Mouse (Mus musculus) thymus, adult 2 months (tissue): ENCODE measurements around the gene Ankrd9. TPM values are rescaled to one million over a fixed set of nuclear protein-coding genes. Genes with fewer than 3 reads are reported as not detected.

Experiments used
- DNase-seq: peaks from one replicate; pipeline ENCODE4 v3.0.0; 2021
- H3K27ac ChIP-seq: fragments of 200-500 bp; 2 replicates; pipeline ENCODE4 v1.5.1; 2012; ENCODE audit warnings: low read length, control low read depth; ENCODE audit not compliant: control insufficient read depth, insufficient read depth
- H3K27me3 ChIP-seq: fragments of 200-500 bp; 2 replicates; pipeline ENCODE4 v1.6.1; 2012; ENCODE audit warnings: mild to moderate bottlenecking, low read length, moderate library complexity, mixed read lengths; ENCODE audit not compliant: control insufficient read depth, insufficient read depth
- H3K36me3 ChIP-seq: fragments of 200-500 bp; 2 replicates; pipeline ENCODE4 v1.6.1; 2012; ENCODE audit warnings: mild to moderate bottlenecking, low read length, moderate library complexity; ENCODE audit not compliant: control insufficient read depth, insufficient read depth
- H3K4me1 ChIP-seq: fragments of 200-500 bp; replicated peaks from 2 replicates; pipeline ENCODE4 v1.6.1; 2012; ENCODE audit warnings: low read length; ENCODE audit not compliant: control insufficient read depth, insufficient read depth
- H3K4me3 ChIP-seq: fragments of 200-500 bp; 2 replicates; pipeline ENCODE4 v1.5.1; 2012; ENCODE audit warnings: mild to moderate bottlenecking, low read length, control low read depth, moderate library complexity; ENCODE audit not compliant: control insufficient read depth, insufficient read depth
- CTCF ChIP-seq: fragments of 200-500 bp; IDR thresholded peaks from 2 replicates; pipeline ENCODE4 v1.5.1; 2012; ENCODE audit warnings: mild to moderate bottlenecking, control low read depth, low read length, moderate library complexity, borderline replicate concordance; ENCODE audit not compliant: control insufficient read depth, poor library complexity, insufficient read depth; ENCODE audit errors: extremely low read depth
- POLR2A ChIP-seq: fragments of 200-500 bp; IDR thresholded peaks from 2 replicates; pipeline ENCODE4 v1.6.1; 2012; ENCODE audit warnings: mild to moderate bottlenecking, low read length, control low read depth, moderate library complexity; ENCODE audit not compliant: control insufficient read depth, poor library complexity, insufficient read depth; ENCODE audit errors: extremely low read depth
- WGBS: fragments of 180-500 bp; shearing (Covaris S2); methylation state at CpG from one replicate; pipeline ENCODE4 v1.1.7; 2018; 5-methylcytosine and 5-hydroxymethylcytosine counted together
- polyA plus RNA-seq: library from polyadenylated mRNA; depleted of rRNA; stranded (reverse); fragments of >200 nt; gene quantifications from 2 replicates; pipeline ENCODE4 v1.2.3, GENCODE M21; 2012; rRNA removed

Gene Ankrd9
- polyA plus RNA-seq, 1 experiment, result 32.6 TPM

DNA sequence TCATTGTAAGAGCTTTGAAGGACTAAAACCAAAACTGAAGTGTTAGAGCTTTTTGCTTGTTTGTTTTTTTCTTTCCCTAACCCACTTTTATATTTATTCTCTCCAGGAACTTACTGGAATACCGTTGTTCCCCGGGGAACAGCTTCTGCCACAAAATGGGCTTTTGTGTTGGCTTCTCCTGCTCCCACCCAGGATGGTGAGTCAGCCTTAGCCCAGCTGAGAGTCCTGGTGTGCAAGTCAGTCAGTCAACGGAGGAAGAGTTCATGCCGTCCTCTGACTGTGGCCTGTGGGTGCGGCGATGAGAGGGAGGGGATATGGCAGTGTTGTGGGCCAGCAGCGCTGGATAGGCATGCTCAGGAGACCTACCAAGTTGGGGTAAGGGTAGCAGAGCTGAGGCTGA lies 32.6 kb downstream of the Ankrd9 start:
- Histone ChIP-seq H3K4me3 (no peak overlapping the region), H3K36me3 (no peaks in the 10 kb centered on the region; the same call in 1 of the 2 replicates), H3K4me1 (no peaks in the 10 kb centered on the region), H3K27me3 (no peaks in the 10 kb centered on the region), H3K27ac (no peak overlapping the region)
- DNase-seq, result no peak
- no peak for TF ChIP-seq POLR2A
- no peak for TF ChIP-seq CTCF
- 93% methylated on average over 7 of the region's 7 CpGs for WGBS

DNA sequence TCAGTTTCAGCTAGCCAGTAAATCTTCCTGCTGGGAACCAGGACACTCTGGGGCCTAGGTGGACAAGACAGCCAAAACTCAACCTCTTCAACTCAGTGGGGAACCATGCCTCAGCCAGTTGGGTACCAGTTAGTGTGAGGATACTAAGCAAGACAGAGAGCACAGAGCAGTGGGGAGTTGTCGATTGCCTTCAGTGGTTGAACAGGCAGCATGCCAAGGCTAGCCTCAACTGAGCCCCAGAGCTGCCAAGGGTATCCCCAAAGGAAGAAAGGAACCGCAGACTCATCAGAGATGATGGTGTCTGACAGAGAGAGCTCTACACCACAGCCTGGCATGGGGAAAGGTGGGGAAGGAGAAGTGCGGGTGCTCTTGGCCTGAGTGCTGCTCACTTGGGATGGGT lies 38.0 kb downstream of the Ankrd9 start:
- TF ChIP-seq POLR2A (no peak), CTCF (no peak)
- no peaks in the 10 kb centered on the region for H3K27me3 ChIP-seq
- no peak overlapping the region for H3K27ac ChIP-seq
- no peaks in the 10 kb centered on the region for H3K4me1 ChIP-seq
- no peak for DNase-seq
- no peaks in the 10 kb centered on the region for H3K36me3 ChIP-seq
- 83% methylated on average over 3 of the region's 3 CpGs for WGBS
- H3K4me3 ChIP-seq, result no peak overlapping the region

DNA sequence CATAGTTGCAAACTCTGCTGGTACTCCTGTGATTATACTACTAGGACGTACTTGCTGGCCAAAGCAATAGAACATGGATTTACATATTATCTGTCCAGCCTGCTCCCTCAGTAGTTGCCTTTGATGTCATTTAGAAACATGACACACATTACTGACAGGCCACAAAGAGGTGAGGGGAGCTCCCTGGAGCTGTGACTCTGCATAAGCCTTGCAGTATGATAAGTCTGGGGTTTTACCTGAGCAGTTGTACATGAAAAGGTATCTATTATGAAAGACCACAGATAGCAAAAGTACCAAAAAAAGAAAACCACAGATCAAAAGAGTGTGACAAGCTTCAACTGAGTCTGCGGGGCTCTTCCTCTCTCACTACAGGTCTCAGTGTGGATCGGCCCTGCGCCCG lies 39.5 kb downstream of the Ankrd9 start:
- TF ChIP-seq POLR2A (no peak), CTCF (no peak)
- no peaks in the 10 kb centered on the region for H3K27me3 ChIP-seq
- no peak overlapping the region for H3K4me3 ChIP-seq
- no peaks in the 10 kb centered on the region for H3K4me1 ChIP-seq
- 97% methylated on average over 5 of the region's 5 CpGs for WGBS
- DNase-seq, result no peak
- no peaks in the 10 kb centered on the region for H3K36me3 ChIP-seq
- no peak overlapping the region for H3K27ac ChIP-seq

DNA sequence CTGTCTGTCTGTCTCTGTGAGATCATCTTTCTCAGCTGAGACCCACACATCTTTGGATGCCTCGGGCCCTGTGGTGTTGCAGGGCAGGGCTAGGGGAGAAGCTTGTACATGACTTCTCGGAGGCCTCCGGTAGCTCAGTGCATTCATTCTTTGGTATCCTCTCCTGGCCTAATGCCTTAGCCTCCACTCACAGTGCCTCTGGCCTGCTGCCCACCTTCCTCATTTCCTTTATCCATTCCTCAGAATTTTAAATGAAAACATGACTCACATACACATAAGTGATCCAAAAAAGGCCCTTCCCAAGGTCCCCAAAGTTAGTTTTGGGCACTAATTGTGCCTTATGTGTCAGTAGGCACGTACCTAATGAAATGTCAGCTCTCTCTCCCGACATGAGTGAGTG lies 41.3 kb downstream of the Ankrd9 start:
- Histone ChIP-seq H3K36me3 (no peaks in the 10 kb centered on the region), H3K27me3 (no peaks in the 10 kb centered on the region), H3K4me1 (no peaks in the 10 kb centered on the region), H3K4me3 (no peak overlapping the region), H3K27ac (no peak overlapping the region)
- 90% methylated on average over 5 of the region's 5 CpGs for WGBS
- TF ChIP-seq CTCF (no peak), POLR2A (no peak)
- no peak for DNase-seq

DNA sequence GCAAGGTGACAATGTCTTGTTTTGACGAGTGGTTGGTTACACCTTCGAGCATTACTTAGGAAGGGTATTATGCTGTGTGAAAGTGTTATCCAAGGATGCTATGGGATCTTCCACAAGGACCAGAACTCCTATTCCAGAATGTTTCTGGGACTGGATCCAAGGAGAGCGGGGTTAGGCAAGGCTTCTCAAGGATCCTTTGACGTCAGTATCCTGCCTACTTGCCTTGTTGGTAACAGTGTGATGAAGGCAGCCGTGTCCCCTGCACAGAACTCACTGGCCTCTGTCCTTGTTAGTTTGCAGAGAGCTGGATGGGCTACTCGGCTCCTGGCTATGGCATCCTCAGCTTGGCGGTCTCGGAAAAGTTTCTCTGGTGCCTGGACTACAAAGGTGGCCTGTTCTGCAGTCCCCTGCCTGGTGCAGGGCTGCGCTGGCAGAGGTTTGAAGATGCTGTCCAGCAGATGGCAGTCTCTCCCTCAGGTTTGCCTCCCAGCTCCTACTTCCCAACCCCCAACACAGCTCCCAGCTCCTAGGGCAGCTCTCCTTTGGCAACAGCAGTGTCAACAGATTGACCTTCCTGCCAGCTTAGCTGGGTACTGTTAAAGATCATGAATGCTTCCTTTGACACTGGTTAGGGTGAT lies 42.7 kb downstream of the Ankrd9 start:
- no peaks in the 10 kb centered on the region for H3K4me1 ChIP-seq
- peak; percentile 60 for DNase-seq
- WGBS, result 88% methylated on average over 9 of the region's 9 CpGs
- TF ChIP-seq POLR2A (no peak), CTCF (peak; percentile 81)
- H3K27me3 ChIP-seq, result no peaks in the 10 kb centered on the region
- no peak overlapping the region for H3K4me3 ChIP-seq
- no peak overlapping the region for H3K27ac ChIP-seq
- no peaks in the 10 kb centered on the region for H3K36me3 ChIP-seq

DNA sequence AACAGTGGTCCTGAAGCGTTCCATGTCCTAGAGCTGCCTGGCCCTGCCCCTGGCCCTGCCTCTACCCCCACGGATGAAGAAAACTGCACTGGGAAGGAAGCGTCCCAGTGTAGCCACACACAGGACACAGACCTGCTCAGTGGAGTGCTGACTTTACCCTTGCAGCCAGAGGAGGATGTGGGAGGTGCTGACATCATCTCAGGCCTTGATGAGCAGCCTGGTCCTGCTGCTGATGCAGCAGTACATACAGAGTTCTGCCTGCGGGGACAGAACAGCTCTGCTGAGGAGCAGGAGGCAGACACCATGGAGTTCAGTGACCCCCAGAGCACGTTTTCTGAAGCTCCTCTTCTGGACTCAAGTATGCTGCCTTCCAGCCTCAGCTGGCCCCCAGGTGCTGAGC lies 46.0 kb downstream of the Ankrd9 start:
- Histone ChIP-seq H3K36me3 (no peaks in the 10 kb centered on the region), H3K27ac (no peak overlapping the region), H3K27me3 (no peaks in the 10 kb centered on the region), H3K4me1 (no peaks in the 10 kb centered on the region), H3K4me3 (no peak overlapping the region)
- no peak for TF ChIP-seq CTCF
- no peak for TF ChIP-seq POLR2A
- 91% methylated on average over 5 of the region's 5 CpGs for WGBS
- no peak for DNase-seq

Other genes with a start within 250 kb of the Ankrd9 start
- 29.9 and 31.7 TPM in 2 replicates for gene Wdr20, start 241.1 kb downstream of the Ankrd9 start, polyA plus RNA-seq
- 0.65 and 1.4 TPM in 2 replicates for gene Mok, start 138.1 kb downstream of the Ankrd9 start, polyA plus RNA-seq
- gene Zfp839, start 128.8 kb downstream of the Ankrd9 start, polyA plus RNA-seq, result 4.2 and 5.5 TPM in 2 replicates
- 52.0 and 53.7 TPM in 2 replicates for gene Cinp, start 89.9 kb downstream of the Ankrd9 start, polyA plus RNA-seq
- 9.3 and 9.6 TPM in 2 replicates for gene Tecpr2, start 89.8 kb downstream of the Ankrd9 start, polyA plus RNA-seq
- gene Rcor1, start 60.3 kb upstream of the Ankrd9 start, polyA plus RNA-seq, result 21.9 and 24.4 TPM in 2 replicates
- gene Traf3, start 187.3 kb upstream of the Ankrd9 start, polyA plus RNA-seq, result 40.2 and 45.9 TPM in 2 replicates
- not detected in 2 replicates for gene 4930595D18Rik, start 205.5 kb upstream of the Ankrd9 start, polyA plus RNA-seq